Mouse (Mus musculus) T-helper 2 cell (primary cell): ENCODE results near the gene Kcnd3.

Experiments used
- in situ Hi-C: fragments of 300-600 bp; cut with MboI, MseI; formaldehyde crosslinking; loops from one replicate; pipeline ENCODE4 v1.15.1; 2025; ENCODE audit warnings: high pct_unique_total_duplicates

The Kcnd3 gene

DNA sequence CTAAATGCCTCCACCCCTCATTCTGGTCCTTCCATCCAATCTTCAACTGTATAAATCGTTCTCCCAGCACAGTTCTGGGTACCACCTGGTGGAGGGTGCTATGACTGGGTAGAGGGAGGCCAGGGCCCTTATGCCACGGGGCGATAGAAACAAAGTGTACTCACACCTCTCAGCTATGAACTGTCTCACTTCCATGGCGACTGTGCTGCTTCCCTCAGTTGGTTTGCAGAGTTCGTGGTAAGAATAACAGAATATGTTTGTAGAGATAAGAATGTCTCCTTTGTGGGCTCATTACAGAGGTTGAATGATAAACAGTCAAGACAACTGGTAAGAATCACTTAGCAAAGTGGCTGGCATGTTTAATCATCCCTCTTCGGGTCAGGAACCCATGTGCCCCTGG lies 68.3 kb downstream of the Kcnd3 start:
- in situ Hi-C loops: loop anchor here (10.0 kb wide), 1 partner anchor 236 kb away; no protein-coding TSS in a partner anchor

DNA sequence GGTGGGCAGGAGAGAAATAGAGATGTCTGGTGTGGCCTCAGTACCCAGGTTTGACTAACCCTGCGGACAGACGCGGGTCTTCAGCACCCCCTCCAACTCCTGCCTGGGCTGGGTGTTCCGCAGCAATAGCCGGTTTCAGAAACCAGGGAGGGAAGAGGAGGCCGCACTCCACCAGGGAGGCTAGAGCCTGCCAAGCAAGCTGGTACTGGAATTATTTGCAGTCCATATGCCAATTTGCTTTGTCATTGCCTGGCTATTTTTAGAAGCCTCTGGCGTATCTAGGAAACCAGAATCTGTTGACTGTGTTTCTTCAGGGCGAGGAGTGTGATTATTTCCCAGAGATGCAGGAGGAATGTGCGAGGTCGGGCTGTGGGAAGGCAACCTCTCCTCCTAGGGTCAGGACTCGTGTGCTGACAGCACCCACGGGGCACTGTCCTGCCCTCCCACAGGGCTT lies 69.1 kb downstream of the Kcnd3 start:
- in situ Hi-C loops: loop anchor here (10.0 kb wide), 1 partner anchor 236 kb away; no protein-coding TSS in a partner anchor

DNA sequence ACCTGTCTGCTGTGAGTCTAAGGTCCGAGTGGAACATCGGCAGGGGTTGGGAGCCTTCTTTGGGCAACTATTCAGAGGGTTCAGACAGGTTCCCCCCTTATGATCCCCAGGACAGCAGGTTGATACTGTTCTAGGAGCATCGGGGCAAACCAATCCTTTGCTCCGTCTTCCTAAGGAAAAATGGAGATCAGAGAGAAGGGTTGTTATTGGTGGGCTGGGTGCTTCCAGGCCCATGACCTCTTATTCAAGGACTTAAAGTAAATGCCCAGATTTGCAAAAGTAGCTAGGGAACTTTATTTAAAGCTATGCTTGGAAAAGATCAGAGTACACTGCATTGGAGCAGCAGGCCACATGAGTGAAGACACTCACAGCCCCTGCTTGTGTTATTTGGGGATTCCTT lies 69.5 kb downstream of the Kcnd3 start:
- in situ Hi-C loops: loop anchor here (10.0 kb wide), 1 partner anchor 237 kb away; no protein-coding TSS in a partner anchor

DNA sequence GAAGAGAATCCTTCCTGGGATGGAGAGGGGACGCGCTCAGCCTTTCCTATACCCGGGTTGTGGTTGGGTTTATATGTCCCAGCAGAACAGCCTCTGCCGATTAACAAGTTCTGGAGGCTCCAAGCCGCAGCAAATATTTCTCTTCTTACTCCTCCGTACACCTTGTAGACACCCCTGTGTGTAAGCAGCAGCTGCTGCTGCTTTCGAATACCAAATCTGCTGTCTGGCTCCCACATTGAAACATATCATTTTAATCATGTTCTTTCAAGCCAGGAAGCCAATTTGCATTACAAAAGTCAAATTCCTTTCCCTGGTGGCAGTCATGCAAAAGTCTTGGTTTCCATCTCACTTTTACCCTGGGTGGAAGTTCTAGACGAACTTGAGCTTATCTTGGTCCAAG lies 76.7 kb downstream of the Kcnd3 start:
- in situ Hi-C loops: loop anchor here (10.0 kb wide), 1 partner anchor 244 kb away; no protein-coding TSS in a partner anchor

DNA sequence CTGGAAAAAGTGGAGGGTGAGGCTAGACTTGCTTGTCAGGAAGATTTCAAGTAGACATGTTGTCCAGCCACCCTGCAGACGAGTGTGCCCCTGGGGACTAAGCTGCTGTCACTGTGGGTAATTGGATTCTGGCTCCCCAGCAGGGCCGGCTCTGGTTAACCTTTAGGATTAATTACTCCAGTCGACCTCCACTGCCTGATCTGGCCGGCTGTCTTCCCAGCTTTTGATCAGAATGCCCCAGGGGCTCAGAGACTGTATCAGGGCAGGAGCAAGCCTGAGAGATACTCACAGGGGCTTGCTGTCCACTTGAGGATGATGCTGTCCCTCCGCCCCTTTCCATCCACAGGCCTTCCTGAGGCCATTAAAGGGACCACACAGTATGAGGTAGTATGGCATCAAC lies 77.6 kb downstream of the Kcnd3 start:
- in situ Hi-C loops: loop anchor here (10.0 kb wide), 2 partner anchors 125 to 245 kb away; no protein-coding TSS in a partner anchor

DNA sequence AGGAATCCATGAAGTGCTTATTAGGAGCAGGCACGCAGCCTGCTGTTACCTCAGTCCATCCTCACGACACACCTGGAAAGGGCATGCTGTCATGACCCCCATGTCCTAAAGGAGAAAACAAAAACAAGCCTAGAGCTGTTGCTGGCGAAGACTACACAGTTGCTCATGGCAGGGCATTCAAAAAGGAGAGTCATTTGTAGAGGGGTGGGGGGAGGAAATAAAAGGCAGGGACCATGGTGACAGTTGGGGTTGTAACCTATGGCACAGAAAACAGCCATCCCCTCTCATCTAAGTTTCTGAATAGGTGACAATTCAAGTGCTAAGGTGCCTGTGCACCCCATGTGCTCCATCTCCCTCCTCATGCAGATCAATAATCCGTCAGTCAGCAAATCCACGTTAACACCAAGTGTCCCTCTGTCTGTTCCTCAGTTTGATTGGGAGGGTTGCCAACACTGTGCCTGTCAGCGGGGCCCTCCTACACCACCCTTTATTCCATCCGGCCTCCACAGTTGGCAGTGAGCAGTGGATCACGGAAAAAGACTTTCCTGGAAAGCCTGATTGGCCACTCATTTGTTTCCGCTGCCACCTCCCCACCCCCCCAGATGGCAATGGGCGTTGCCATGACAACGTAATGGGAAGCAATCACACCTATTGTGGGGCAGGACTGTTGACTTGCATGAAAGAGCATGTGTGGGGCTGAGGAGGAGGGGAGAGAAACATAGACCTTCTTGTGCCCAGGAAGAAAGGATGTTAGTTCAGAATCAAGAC lies 78.4 kb downstream of the Kcnd3 start:
- in situ Hi-C loops: loop anchor here (10.0 kb wide), 1 partner anchor 124 kb away; no protein-coding TSS in a partner anchor

DNA sequence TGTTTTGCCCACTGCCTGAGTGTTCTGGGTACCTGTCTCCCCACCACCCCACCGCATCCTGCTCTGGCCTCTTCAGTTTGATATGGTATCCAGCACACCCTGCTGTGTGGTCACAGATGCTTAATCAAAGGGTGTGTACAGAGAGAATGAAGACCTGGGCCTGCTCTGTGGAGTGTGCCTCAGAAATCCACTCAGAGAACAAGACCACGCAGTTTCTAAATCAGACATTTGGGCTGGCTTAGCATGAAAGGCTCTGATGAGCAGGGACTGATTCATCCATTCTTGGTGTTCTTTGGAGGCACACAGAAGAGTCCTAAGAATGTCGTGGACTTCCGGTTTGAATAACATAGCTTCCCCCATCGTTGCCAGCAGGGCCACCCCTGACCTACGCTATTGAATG lies 86.3 kb downstream of the Kcnd3 start:
- in situ Hi-C loops: loop anchor here (10.0 kb wide), 1 partner anchor 116 kb away; no protein-coding TSS in a partner anchor

DNA sequence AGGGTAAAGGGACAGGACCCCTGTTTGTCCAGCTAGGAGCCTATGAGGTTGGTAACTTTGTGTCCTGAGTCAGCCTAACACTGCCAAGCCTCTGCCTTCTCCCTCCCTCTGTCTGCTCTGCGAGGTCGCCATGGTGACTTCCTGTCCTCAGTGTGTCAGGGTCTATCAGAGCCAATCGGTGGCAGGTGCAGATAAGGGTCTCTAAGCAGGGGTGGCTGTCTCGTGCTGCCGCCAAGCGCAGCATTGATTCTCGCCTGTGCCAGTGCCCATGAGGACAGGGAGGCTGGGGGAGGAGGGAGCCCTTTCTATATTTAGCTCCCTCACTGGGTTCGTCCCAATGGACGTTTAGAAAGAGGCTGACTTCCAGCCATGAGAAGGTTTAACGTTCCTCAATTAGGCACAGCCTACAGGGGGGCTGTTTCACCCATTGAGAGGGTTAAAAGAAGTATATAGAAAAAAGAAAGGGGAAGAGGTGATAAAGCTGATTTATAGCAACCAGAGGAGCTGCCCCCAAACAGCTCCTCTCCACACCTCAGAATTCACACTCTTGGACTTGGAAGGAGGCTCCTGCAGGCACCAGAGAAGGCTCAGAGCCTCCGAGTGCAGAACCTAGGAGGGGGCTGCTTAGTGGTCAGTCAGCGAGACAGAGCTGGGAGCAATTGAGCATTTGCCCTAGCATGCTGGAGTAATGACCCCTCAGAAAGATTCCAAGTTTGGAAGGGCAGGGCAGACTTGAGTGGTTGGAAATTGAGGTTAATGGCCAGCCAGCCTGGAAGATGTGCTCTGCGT lies 86.9 kb downstream of the Kcnd3 start:
- in situ Hi-C loops: loop anchor here (10.0 kb wide), 1 partner anchor 116 kb away; no protein-coding TSS in a partner anchor

DNA sequence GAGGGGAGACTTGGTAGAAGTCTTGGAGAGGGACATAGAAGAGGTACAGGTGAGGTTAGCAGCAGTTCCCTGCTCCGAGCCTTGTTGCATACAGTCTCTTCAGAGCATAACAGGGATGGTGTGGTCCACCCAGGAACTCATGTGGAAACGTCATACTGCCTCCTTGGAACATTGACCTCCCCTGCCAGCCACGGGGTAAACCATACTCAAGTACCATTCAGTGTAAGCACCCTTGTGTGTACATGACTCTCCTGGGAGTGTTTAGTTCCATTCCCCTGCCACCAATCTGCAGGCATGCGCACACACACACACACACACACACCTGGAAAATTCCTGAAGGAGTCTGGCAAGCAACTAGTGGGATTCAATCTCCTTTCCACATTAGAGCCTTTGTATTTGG lies 90.6 kb downstream of the Kcnd3 start:
- in situ Hi-C loops: no loop called here

DNA sequence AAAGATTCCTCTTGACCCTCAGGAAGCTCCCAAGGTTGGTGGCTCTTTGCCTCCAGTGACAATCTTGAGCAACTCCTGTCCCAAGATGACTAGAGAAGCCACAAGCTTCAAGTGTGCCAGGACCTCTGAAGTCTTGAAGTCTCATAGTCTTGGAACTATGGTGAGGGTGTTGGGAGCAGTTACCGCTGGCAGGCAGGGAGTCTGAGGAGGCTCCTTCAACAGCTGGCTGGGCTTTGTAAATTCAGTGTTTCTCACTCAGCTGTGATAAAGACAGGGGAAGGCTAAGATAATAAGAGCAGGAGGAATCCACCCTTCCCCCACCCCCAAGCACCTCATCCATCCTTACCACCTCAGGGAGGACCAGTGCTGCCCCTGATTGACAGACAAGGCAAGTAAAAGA lies 92.0 kb downstream of the Kcnd3 start:
- in situ Hi-C loops: no loop called here

DNA sequence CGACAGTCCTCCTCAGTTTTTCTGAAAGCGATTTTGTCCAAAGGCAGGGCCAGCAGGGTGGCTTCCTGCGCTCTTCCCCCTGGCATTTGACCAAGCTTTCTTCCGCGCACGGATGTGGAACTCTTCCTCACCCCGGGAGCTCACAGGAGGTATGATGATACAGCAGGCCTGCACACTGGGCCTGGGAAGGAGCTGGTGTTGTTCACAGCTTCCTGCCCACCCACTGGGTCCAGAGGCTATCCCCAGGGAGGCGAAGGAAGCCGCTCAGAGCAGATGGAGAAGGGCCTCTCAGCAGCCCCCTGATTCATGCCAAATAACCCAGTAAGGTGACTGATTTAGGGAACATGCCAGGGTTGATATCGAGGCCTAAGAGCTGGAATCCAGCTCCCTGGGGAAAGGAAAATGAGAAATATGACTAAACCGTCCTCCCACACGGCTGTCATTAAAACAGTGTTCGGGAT lies 94.5 kb downstream of the Kcnd3 start:
- in situ Hi-C loops: no loop called here

DNA sequence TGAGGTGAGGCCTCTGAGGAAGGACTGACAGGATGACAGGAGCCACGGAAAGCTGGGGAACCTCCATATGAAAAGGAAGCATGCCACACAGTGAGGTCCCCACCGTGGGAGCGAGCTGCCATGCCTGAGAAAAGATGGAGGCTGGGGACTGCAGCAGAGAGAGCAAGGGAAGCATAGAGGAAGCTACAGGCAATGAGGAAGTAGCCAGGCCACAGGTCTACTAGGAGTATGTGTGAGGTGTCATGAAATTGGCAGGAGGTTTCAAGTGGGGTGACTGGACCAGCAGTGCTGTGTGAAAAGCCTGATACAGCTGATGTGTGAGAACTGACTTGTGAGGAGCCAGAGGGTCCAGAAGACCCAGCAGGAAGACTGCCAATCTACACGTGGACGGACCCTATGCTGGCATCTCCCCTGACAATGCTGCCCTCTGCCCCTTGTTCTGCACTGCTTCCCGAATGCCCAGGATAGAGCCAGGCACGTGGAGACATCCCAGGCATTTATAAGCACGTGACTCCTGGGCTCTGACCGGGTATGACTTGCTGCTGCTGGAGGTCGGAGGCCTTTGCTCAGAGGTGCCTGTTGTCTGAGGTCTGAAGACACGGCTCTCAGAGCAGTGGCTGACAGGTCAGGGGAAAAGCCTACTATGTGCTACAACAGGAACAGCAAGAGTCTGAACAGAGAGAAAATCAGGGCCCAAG lies 96.1 kb downstream of the Kcnd3 start:
- in situ Hi-C loops: no loop called here

DNA sequence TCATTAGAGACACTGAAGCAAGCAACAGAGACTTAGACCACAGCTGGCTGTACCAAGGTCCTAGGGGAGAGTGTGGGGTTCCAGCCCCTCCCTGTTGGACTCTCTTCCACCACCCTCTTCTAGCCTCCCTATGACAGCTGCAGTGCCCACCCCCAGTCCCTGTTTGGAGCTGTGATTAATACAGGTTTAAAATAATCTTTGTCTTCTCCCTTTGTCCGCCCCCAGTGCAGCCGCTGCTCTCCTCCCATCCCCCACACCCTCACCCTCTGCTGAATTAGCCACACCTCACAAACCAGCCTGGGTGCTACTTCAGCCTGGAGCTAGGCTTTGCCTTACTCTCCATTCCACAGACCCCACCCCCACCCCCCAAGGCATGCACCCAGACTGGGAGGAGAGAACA lies 107.3 kb downstream of the Kcnd3 start:
- in situ Hi-C loops: no loop called here

DNA sequence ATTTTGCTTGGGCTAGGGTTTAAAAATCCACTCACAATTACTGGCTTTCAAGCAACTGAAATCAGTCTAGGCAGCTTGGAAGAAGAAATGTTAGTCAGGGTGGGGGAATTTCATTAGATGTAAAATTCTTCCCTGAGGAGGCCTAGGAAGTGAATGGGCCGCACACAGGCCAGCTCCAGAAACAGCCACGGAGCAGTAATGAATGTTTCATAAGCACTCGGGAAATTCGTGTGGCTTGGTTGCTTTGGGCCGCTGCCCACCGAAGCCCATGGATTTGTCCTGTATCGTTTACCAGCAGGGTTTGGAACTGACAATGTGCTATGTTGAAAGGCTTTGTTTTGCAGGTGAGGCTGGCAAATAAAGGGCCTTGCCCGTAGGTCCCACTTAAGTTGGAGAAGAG lies 114.8 kb downstream of the Kcnd3 start:
- in situ Hi-C loops: no loop called here

DNA sequence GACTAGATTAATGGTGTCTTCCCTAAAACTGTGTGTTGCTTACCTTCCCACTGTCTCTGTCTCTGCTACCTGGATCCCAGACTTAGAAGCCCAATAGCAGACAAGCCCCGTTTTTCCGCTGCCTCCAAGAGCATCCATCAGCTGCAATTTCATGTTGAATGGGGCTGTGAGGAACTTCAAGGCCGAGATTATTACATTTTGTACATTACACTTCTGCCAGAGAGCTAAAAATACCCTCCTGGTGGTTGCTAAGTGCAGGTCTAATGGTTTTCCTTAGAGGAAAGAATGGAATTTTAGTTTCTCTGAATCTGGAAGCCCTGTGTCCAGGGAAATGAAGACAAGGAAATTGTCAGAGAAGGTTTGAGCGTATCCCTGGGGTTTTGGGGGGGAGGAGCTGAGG lies 115.3 kb downstream of the Kcnd3 start:
- in situ Hi-C loops: no loop called here

DNA sequence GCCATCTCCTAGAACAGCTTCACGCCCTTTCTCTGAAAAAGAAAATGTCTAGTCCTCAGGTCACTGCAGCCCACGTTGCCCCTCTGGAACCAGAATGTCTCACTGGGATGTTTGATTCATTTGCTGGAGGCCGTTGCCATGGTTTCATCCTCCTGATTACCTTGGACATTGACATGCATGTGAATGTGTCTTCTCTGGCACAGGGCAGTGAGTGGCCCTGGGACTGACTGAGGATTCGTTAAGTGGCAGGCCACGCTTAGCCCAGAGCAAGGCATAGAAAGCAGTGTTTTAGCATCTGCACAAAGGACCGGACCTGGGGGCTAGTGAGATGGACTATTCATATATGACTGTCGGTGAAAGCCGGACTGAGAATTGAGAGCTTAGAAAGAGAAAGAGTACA lies 116.3 kb downstream of the Kcnd3 start:
- in situ Hi-C loops: no loop called here

DNA sequence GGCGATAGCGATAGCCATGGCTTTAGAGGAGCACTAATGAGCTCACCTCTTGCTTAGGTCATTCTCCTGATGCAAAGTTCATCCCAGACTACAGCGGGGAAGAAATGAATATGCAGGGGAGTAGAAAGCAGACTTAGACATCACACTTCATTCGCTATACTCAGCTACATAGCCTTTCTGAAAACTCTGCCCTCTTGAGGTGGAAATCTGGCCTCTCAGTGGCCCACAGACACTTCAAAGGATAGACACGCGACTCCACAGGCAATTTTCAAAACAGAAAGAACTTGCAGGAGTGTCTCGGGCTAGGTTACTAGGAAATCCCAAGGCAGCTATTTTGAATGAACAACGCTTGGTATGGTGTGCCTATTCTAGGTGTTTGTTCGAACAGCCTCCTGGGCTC lies 116.7 kb downstream of the Kcnd3 start:
- in situ Hi-C loops: no loop called here

DNA sequence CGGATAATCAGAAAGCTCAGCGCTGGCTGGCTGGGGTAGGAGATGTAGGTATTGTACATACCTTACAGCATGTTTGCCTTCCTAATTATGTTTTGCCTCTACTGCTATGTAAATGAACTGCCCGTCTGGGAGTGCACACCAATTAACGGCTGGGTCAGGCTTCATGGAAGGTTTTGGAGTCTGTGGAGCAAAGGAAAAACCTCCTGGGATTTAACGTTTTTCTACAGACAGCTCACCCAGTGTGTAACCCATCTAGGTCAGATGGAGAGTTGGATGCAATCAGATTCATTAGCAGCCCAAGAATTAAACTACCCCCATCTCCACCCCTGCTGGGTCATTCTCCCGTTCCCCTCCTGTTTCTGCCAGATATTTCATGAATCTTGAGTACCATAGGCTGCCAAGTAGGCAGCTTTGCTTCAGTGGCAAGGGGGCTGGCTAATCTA lies 117.2 kb downstream of the Kcnd3 start:
- in situ Hi-C loops: no loop called here

DNA sequence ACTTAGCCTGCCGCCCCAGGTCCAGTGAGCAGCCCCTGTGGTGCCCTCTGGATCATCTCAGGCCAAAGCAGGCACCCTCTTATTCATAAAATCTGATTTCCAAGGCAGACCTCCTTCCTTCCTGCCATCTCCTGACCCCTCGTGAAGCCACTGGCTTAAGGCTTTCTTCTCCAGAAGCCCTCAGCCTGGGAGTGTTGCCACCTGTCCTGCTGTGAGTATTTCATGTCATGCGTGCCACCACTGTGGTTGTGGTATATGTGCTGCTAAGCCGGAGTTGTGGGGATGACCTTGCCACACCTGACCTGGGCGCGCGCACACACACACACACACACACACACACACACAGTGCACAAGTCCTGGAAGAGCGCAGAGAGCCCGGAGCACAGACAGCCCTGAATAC lies 117.8 kb downstream of the Kcnd3 start:
- in situ Hi-C loops: no loop called here

DNA sequence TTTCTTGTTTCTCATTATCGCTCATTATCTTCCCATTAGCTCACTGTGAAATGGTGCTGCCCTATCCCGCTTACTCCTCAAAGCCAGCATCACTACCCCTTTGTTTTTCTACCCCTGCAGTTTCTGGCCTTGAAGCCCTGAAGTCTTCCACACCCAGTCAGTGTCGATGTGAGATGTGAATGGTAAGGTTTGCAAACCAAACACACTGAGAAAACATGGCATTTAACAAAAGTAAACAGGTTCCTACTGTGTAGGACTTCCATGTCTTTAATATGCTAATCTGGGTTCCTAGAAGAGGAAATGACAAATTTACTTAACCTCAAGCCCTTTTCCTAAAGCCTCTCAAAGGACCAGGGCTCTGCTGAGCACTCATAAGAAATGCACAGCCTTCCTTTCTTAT lies 118.7 kb downstream of the Kcnd3 start:
- in situ Hi-C loops: no loop called here

DNA sequence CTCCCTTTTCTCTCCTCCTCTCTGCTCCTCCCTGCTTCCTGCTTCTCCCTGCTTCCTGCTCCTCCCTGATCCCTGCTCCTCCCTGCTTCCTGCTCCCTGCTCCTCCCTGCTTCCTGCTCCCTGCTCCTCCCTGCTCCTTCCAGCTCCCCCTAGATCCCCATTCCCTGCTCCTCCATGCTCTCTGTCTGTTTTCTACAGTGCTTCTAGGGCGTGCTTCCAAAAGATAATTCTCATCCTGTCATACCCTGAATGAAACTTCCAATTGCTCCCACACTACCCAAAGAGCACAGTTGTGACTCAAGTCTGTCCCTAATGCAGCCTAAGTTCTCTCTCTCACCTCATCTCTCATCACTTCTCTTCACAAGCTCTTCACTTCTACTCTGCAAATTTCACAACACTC lies 119.8 kb downstream of the Kcnd3 start:
- in situ Hi-C loops: no loop called here

DNA sequence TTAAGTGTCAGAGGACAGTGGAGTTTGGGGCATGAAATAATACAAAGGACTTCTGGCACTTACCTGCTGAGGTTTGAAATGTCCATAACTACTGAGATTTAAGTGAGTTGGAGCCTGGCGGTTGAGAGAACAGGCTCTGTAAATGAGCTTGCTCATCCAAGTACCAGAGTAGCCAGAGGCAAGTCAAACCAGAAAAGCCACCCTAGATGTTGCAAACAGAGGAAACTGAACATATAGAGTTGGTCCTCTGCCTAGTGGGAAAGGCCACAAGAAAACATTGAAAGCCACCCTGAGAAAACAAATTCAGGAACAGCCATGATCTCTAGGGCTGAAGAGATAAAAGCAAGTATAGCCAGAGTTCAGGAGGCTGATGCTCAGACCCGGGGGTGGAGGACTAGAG lies 121.0 kb downstream of the Kcnd3 start:
- in situ Hi-C loops: no loop called here
